Mouse (Mus musculus) CH12.LX (cell line): Measurements from ENCODE around the gene Caprin1. TPM values are rescaled to one million over a fixed set of nuclear protein-coding genes. Genes with fewer than 3 reads are reported as not detected.

Source experiments
- DNase-seq: peaks from one replicate; pipeline ENCODE4 v3.0.0-alpha.2; 2013; ENCODE audit errors: extremely low read depth
- H3K27ac ChIP-seq: 2 replicates; pipeline ENCODE4 v1.5.1; 2012; ENCODE audit warnings: low read depth, mild to moderate bottlenecking, control low read depth, moderate library complexity; ENCODE audit not compliant: insufficient read depth
- H3K27me3 ChIP-seq: replicated peaks from 2 replicates; pipeline ENCODE3; 2012; ENCODE audit warnings: inconsistent platforms
- H3K36me3 ChIP-seq, 2 experiments: replicated peaks in 1 of 2; 2 replicates each; pipeline versions ENCODE3 to v1.6.1; 2012; ENCODE audit warnings: inconsistent platforms in 1 of 2, low read length in 1 of 2, mild to moderate bottlenecking in 1 of 2, mixed read lengths in 1 of 2, moderate library complexity in 1 of 2; ENCODE audit not compliant: control insufficient read depth in 1 of 2, insufficient read depth in 1 of 2
- H3K4me1 ChIP-seq, 2 experiments: 2 replicates each; pipeline ENCODE4 v1.6.1; 2012; ENCODE audit warnings: inconsistent platforms in 1 of 2, moderate library complexity in 1 of 2; ENCODE audit not compliant: insufficient read depth in 2 of 2, control insufficient read depth in 1 of 2
- H3K4me2 ChIP-seq: 2 replicates; pipeline ENCODE4 v1.6.1; 2012; ENCODE audit warnings: low read depth, mild to moderate bottlenecking, control low read depth; ENCODE audit not compliant: poor library complexity, insufficient read depth, severe bottlenecking
- H3K4me3 ChIP-seq, 3 experiments: fragments of 150-350 bp in 1 of 3; sonication (generic) in 1 of 3; replicated peaks in 1 of 3; 2 replicates each; pipeline versions ENCODE3 to v1.5.1; 2011 to 2012; ENCODE audit warnings: low read depth in 2 of 3, low read length in 2 of 3, mild to moderate bottlenecking in 2 of 3, moderate library complexity in 2 of 3, control low read depth in 1 of 3, improper control_type of control experiment in 1 of 3, inconsistent platforms in 1 of 3, mixed read lengths in 1 of 3; ENCODE audit not compliant: poor library complexity in 1 of 3
- H3K79me2 ChIP-seq: replicated peaks from 2 replicates; pipeline ENCODE4 v1.6.1; 2012; ENCODE audit warnings: mild to moderate bottlenecking, moderate library complexity; ENCODE audit not compliant: control insufficient read depth, poor library complexity, insufficient read depth, severe bottlenecking; ENCODE audit errors: extremely low read depth
- H3K9ac ChIP-seq: 2 replicates; pipeline ENCODE4 v1.6.1; 2012; ENCODE audit warnings: low read depth, mild to moderate bottlenecking, control low read depth, moderate library complexity; ENCODE audit not compliant: insufficient read depth
- H3K9me3 ChIP-seq: replicated peaks from 2 replicates; pipeline ENCODE3; 2012; ENCODE audit warnings: low read length, inconsistent platforms, mixed read lengths
- BHLHE40 ChIP-seq: IDR thresholded peaks from 2 replicates; pipeline ENCODE4 v1.6.1; 2011; ENCODE audit warnings: mild to moderate bottlenecking, low read depth, low read length, improper control_type of control experiment
- CHD1 ChIP-seq: IDR thresholded peaks from 2 replicates; pipeline ENCODE4 v1.6.1; 2012; ENCODE audit warnings: low read depth, low read length, improper control_type of control experiment, inconsistent platforms
- CHD2 ChIP-seq: IDR thresholded peaks from 2 replicates; pipeline ENCODE4 v1.6.1; 2011; ENCODE audit warnings: low read length, improper control_type of control experiment
- CTCF ChIP-seq, 2 experiments: IDR thresholded peaks in 1 of 2; conservative IDR thresholded peaks in 1 of 2; 2 replicates each; pipeline ENCODE4 v1.5.1; 2011 to 2012; ENCODE audit warnings: low read depth in 2 of 2, low read length in 2 of 2, improper control_type of control experiment in 1 of 2, inconsistent platforms in 1 of 2, mild to moderate bottlenecking in 1 of 2, moderate library complexity in 1 of 2
- E2F4 ChIP-seq: IDR thresholded peaks from 2 replicates; pipeline ENCODE4 v1.6.1; 2011; ENCODE audit warnings: low read depth, low read length, improper control_type of control experiment; ENCODE audit not compliant: insufficient replicate concordance
- ELF1 ChIP-seq: IDR thresholded peaks from 2 replicates; pipeline ENCODE4 v1.6.1; 2014; ENCODE audit warnings: low read depth, mild to moderate bottlenecking, inconsistent platforms, low read length, improper control_type of control experiment
- EP300 ChIP-seq: IDR thresholded peaks from 2 replicates; pipeline ENCODE4 v1.6.1; 2011; ENCODE audit warnings: low read length, improper control_type of control experiment
- ETS1 ChIP-seq: conservative IDR thresholded peaks from 2 replicates; pipeline ENCODE4 v1.6.1; 2012; ENCODE audit warnings: low read depth, mild to moderate bottlenecking, inconsistent platforms, low read length, improper control_type of control experiment, moderate library complexity
- GABPA ChIP-seq: IDR thresholded peaks from 2 replicates; pipeline ENCODE4 v1.6.1; 2012; ENCODE audit warnings: low read depth, low read length, improper control_type of control experiment, inconsistent platforms; ENCODE audit not compliant: insufficient replicate concordance
- HCFC1 ChIP-seq: IDR thresholded peaks from 2 replicates; pipeline ENCODE4 v1.6.1; 2012; ENCODE audit warnings: low read depth, mild to moderate bottlenecking, inconsistent platforms, low read length, improper control_type of control experiment
- IRF4 ChIP-seq: IDR thresholded peaks from 2 replicates; pipeline ENCODE4 v1.6.1; 2014; ENCODE audit warnings: low read depth, mild to moderate bottlenecking, inconsistent platforms, low read length, improper control_type of control experiment
- JUN ChIP-seq: IDR thresholded peaks from 2 replicates; pipeline ENCODE4 v1.6.1; 2011; ENCODE audit warnings: low read depth, mild to moderate bottlenecking, low read length, improper control_type of control experiment, moderate library complexity; ENCODE audit not compliant: insufficient read depth
- JUND ChIP-seq: conservative IDR thresholded peaks from 2 replicates; pipeline ENCODE4 v1.6.1; 2011; ENCODE audit warnings: low read depth, low read length, improper control_type of control experiment
- KAT2A ChIP-seq: IDR thresholded peaks from 2 replicates; pipeline ENCODE4 v1.6.1; 2012; ENCODE audit warnings: low read length, improper control_type of control experiment, inconsistent platforms; ENCODE audit not compliant: insufficient replicate concordance
- MAFK ChIP-seq: IDR thresholded peaks from 2 replicates; pipeline ENCODE4 v1.6.1; 2011; ENCODE audit warnings: low read length, improper control_type of control experiment; ENCODE audit not compliant: insufficient replicate concordance
- MAX ChIP-seq: IDR thresholded peaks from 2 replicates; pipeline ENCODE4 v1.6.1; 2011; ENCODE audit warnings: low read length, improper control_type of control experiment
- MAZ ChIP-seq: IDR thresholded peaks from 2 replicates; pipeline ENCODE4 v1.6.1; 2012; ENCODE audit warnings: low read depth, mild to moderate bottlenecking, inconsistent platforms, low read length, improper control_type of control experiment, moderate library complexity
- MEF2A ChIP-seq: IDR thresholded peaks from 2 replicates; pipeline ENCODE4 v1.6.1; 2014; ENCODE audit warnings: low read depth, mild to moderate bottlenecking, inconsistent platforms, low read length, improper control_type of control experiment, borderline replicate concordance
- MXI1 ChIP-seq: IDR thresholded peaks from 2 replicates; pipeline ENCODE4 v1.6.1; 2011; ENCODE audit warnings: mild to moderate bottlenecking, low read depth, low read length, improper control_type of control experiment
- MYC ChIP-seq: IDR thresholded peaks from 2 replicates; pipeline ENCODE4 v1.6.1; 2011; ENCODE audit warnings: low read depth, mild to moderate bottlenecking, improper control_type of control experiment, low read length
- NELFE ChIP-seq: IDR thresholded peaks from 2 replicates; pipeline ENCODE4 v1.6.1; 2011; ENCODE audit warnings: low read depth, low read length, improper control_type of control experiment
- NRF1 ChIP-seq: IDR thresholded peaks from 2 replicates; pipeline ENCODE4 v1.6.1; 2014; ENCODE audit warnings: low read depth, mild to moderate bottlenecking, inconsistent platforms, low read length, improper control_type of control experiment, moderate library complexity
- PAX5 ChIP-seq: IDR thresholded peaks from 2 replicates; pipeline ENCODE4 v1.6.1; 2012; ENCODE audit warnings: low read length, inconsistent platforms, mixed read lengths
- POLR2A ChIP-seq: IDR thresholded peaks from 2 replicates; pipeline ENCODE4 v1.6.1; 2011; ENCODE audit warnings: low read depth, mild to moderate bottlenecking, improper control_type of control experiment, low read length
- POLR2AphosphoS2 ChIP-seq: IDR thresholded peaks from 2 replicates; pipeline ENCODE4 v1.6.1; 2011; ENCODE audit warnings: low read depth, low read length, improper control_type of control experiment
- RAD21 ChIP-seq: IDR thresholded peaks from 2 replicates; pipeline ENCODE4 v1.6.1; 2011; ENCODE audit warnings: low read depth, mild to moderate bottlenecking, low read length, improper control_type of control experiment, moderate library complexity
- RCOR1 ChIP-seq: conservative IDR thresholded peaks from 2 replicates; pipeline ENCODE4 v1.6.1; 2012; ENCODE audit warnings: low read depth, mild to moderate bottlenecking, inconsistent platforms, low read length, improper control_type of control experiment
- SIN3A ChIP-seq: IDR thresholded peaks from 2 replicates; pipeline ENCODE4 v1.6.1; 2012; ENCODE audit warnings: low read length, improper control_type of control experiment, inconsistent platforms
- SMC3 ChIP-seq: IDR thresholded peaks from 2 replicates; pipeline ENCODE4 v1.6.1; 2011; ENCODE audit warnings: low read depth, low read length, improper control_type of control experiment
- TBP ChIP-seq: conservative IDR thresholded peaks from 2 replicates; pipeline ENCODE4 v1.6.1; 2011; ENCODE audit warnings: low read depth, low read length, improper control_type of control experiment
- TCF12 ChIP-seq: IDR thresholded peaks from 2 replicates; pipeline ENCODE4 v1.6.1; 2014; ENCODE audit warnings: low read depth, mild to moderate bottlenecking, inconsistent platforms, low read length, improper control_type of control experiment
- UBTF ChIP-seq: IDR thresholded peaks from 2 replicates; pipeline ENCODE4 v1.6.1; 2012; ENCODE audit warnings: low read depth, mild to moderate bottlenecking, inconsistent platforms, low read length, improper control_type of control experiment, moderate library complexity
- USF1 ChIP-seq: IDR thresholded peaks from 2 replicates; pipeline ENCODE4 v1.6.1; 2014; ENCODE audit warnings: low read depth, mild to moderate bottlenecking, inconsistent platforms, low read length, improper control_type of control experiment
- USF2 ChIP-seq: conservative IDR thresholded peaks from 2 replicates; pipeline ENCODE4 v1.6.1; 2011; ENCODE audit warnings: low read depth, low read length, improper control_type of control experiment
- ZC3H11A ChIP-seq: IDR thresholded peaks from 2 replicates; pipeline ENCODE4 v1.6.1; 2012; ENCODE audit warnings: low read depth, mild to moderate bottlenecking, inconsistent platforms, low read length, improper control_type of control experiment
- ZKSCAN1 ChIP-seq: IDR thresholded peaks from 2 replicates; pipeline ENCODE4 v1.6.1; 2012; ENCODE audit warnings: low read depth, inconsistent platforms, low read length, improper control_type of control experiment, borderline replicate concordance
- ZMIZ1 ChIP-seq: IDR thresholded peaks from 2 replicates; pipeline ENCODE4 v1.6.1; 2012; ENCODE audit warnings: low read depth, mild to moderate bottlenecking, inconsistent platforms, low read length, improper control_type of control experiment
- ZNF384 ChIP-seq: IDR thresholded peaks from 2 replicates; pipeline ENCODE4 v1.6.1; 2012; ENCODE audit warnings: low read depth, low read length, improper control_type of control experiment, inconsistent platforms
- dilution Hi-C: fragments of 300-500 bp; cut with MboI; formaldehyde crosslinking; loops from 2 replicates; pipeline ENCODE4 v1.14.3; 2020; ENCODE audit warnings: low sequenced_read_pairs; ENCODE audit not compliant: extremely low pct_unique_long_range_greater_than_20kb, extremely low pct_ligation_motif_present
- in situ Hi-C: fragments of 300-500 bp; cut with MboI; formaldehyde crosslinking; loops from 3 replicates; pipeline ENCODE4 v1.14.3; 2019; ENCODE audit warnings: low sequenced_read_pairs, low pct_ligation_motif_present, low pct_unique_long_range_greater_than_20kb, mixed read lengths
- polyA plus RNA-seq: library from polyadenylated mRNA; unstranded; fragments of >175 nt; gene quantifications from 2 replicates; pipeline ENCODE4 v1.2.1, GENCODE M21; 2012; ENCODE audit warnings: low read depth; ENCODE audit not compliant: insufficient read length
- total RNA-seq, 2 experiments: library from RNA; depleted of rRNA; stranded (reverse); fragments of 300-350 nt in 1 of 2; fragments of >200 nt in 1 of 2; gene quantifications; 2 replicates each; pipeline ENCODE4 v1.2.3; 2012 to 2014

Caprin1 gene
- total and polyA plus RNA-seq, 3 experiments = 217 to 514 (median 410) TPM

- peak within 1 kb of the TSS; percentile 50; the same call in 1 of the 2 replicates for H3K27ac ChIP-seq
- dilution Hi-C loops = no loop called here
Observed at GRCm38 (mm10) chr2:103760906-103761716, 36.3 kb downstream of the Caprin1 start, which contains the start of gene Nat10. Gene Nat10 (minus strand): TSS chr2:103761270.

GRCm38 (mm10) chr2:103760421-103760820 lies 37.0 kb downstream of the Caprin1 start:
- Histone ChIP-seq H3K27me3 (no peaks in the 10 kb centered on the region), H3K36me3 (peaks cover 18 to 38% of the 10 kb centered on the region in 2 experiments), H3K27ac (no peak overlapping the region), H3K4me2 (peak overlapping the region; percentile 54; the same call in 1 of the 2 replicates), H3K4me1 (peaks cover 0 to 9% of the 10 kb centered on the region in 2 experiments; a peak in 2 of 4 replicates), H3K9me3 (no peaks in the 10 kb centered on the region), H3K9ac (peak overlapping the region; percentile 69), H3K79me2 (peaks cover 30% of the 10 kb centered on the region), H3K4me3 (peak overlapping the region; percentile 74 to 82 (median 78))
- DNase-seq = peak; percentile 39
- in situ Hi-C loops (no loop called here), dilution Hi-C loops (no loop called here)
- TF ChIP-seq ZNF384 (no peak), NELFE (no peak), PAX5 (no peak), POLR2AphosphoS2 (no peak), MXI1 (no peak), RCOR1 (no peak), E2F4 (no peak), ELF1 (no peak), SIN3A (no peak), CHD2 (no peak), EP300 (no peak), NRF1 (no peak), TCF12 (no peak), USF2 (no peak), MAX (no peak)

More at GRCm38 (mm10) chr2:103760906-103761716, 36.3 kb downstream of the Caprin1 start, which contains the start of gene Nat10:
- Histone ChIP-seq H3K4me1 (peaks cover 0 to 9% of the 10 kb centered on the region in 2 experiments; a peak in 2 of 4 replicates), H3K79me2 (peaks cover 30% of the 10 kb centered on the region), H3K36me3 (peaks cover 17 to 37% of the 10 kb centered on the region in 2 experiments), H3K9me3 (no peaks in the 10 kb centered on the region), H3K27me3 (no peaks in the 10 kb centered on the region), H3K9ac (peak within 1 kb of the TSS; percentile 80), H3K4me3 (peak within 1 kb of the TSS; percentile 74 to 82 (median 78)), H3K4me2 (peak within 1 kb of the TSS; percentile 91)
- in situ Hi-C loops = no loop called here
- peak; percentile 98 for DNase-seq
- no peak for TF ChIP-seq EP300
- TF ChIP-seq MAFK = no peak
- no peak for TF ChIP-seq E2F4
- peak; percentile 95 for TF ChIP-seq NRF1
- TF ChIP-seq RCOR1 = no peak; the same call in 1 of the 2 replicates
- peak; percentile 70 for TF ChIP-seq IRF4
- TF ChIP-seq KAT2A = peak; percentile 94
- TF ChIP-seq USF2 = peak; percentile 59
- no peak for TF ChIP-seq CTCF (conservative IDR thresholded peaks at IDR 0.05 in 1 of 2, IDR thresholded peaks at IDR 0.05 in 1 of 2; ENCODE audit: low read depth in 2 of 2, low read length in 2 of 2)
- TF ChIP-seq ZC3H11A = 0 out of 2 replicates have a peak, but pooled peaks have one; percentile 10
- peak; percentile 91 for TF ChIP-seq CHD2
- TF ChIP-seq POLR2A = peak; percentile 87
- TF ChIP-seq PAX5 = no peak
- TF ChIP-seq TCF12 = peak; percentile 67
- TF ChIP-seq SMC3 = no peak; the same call in 1 of the 2 replicates
- TF ChIP-seq TBP = peak; percentile 81
- peak; percentile 95 for TF ChIP-seq SIN3A
- TF ChIP-seq ZMIZ1 = peak; percentile 81
- TF ChIP-seq ZNF384 = peak; percentile 88
- no peak for TF ChIP-seq RAD21
- TF ChIP-seq ELF1 = peak; percentile 91
- peak; percentile 99 for TF ChIP-seq POLR2AphosphoS2
- TF ChIP-seq JUN = peak; percentile 31; the same call in 1 of the 2 replicates
- TF ChIP-seq MYC = peak; percentile 100
- peak; percentile 95 for TF ChIP-seq HCFC1
- peak; percentile 63 for TF ChIP-seq ETS1
- peak; percentile 50; the same call in 1 of the 2 replicates for TF ChIP-seq UBTF
- peak; percentile 50; the same call in 1 of the 2 replicates for TF ChIP-seq GABPA
- TF ChIP-seq MAX = peak; percentile 99
- TF ChIP-seq JUND = peak; percentile 56
- TF ChIP-seq NELFE = peak; percentile 44; the same call in 1 of the 2 replicates
- peak; percentile 21; the same call in 1 of the 2 replicates for TF ChIP-seq ZKSCAN1
- TF ChIP-seq CHD1 = no peak
- peak; percentile 62; the same call in 1 of the 2 replicates for TF ChIP-seq MAZ
- peak; percentile 100 for TF ChIP-seq MXI1
- TF ChIP-seq BHLHE40 = peak; percentile 100
- TF ChIP-seq MEF2A = peak; percentile 82
- peak; percentile 69 for TF ChIP-seq USF1
